Mouse (Mus musculus): ENCODE results near the gene Cacna1s. TPM values are rescaled to one million over a fixed set of nuclear protein-coding genes. Genes with fewer than 3 reads are reported as not detected.

The Cacna1s gene
- total and polyA plus RNA-seq, 2 experiments from 2014 or later: 0.49 TPM; not detected in 1

DNA sequence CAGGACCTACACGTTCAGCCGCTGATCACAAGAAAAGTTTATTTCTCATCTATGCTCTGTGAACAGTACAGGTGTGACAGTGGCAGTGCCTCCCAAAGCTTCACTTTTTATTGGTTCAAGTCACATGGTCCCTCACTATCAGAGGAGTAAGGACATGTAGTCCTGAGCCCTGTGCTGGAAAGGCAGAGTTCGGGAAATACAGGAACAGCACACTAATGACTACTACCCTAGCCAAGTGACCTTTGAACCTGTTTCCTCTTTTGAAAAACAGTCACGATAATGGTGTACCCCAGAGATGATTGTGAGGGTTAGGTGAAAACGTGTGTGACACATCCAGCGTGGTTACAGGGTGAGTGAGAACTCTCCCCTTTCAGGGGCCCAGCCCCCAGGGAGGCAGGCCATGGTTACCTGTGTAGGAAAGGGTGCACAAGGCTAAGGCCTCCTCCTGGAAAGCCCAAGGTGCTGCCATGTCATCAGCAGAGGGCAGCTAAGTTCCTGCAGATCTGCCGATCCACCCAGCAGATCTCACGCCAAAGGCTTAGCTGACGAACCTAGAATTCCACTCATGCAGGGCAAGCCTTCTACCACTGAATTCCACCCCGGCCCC is 73.7 kb downstream of the Cacna1s start:
- Histone ChIP-seq H3K27me3 (ENCODE audit: control insufficient read depth, insufficient read depth, low read length) (no peaks in the 10 kb centered on the region), H3K9ac (replicated peaks; ENCODE audit: low read depth, low read length) (no peak overlapping the region), H3K9me3 (replicated peaks; ENCODE audit: control insufficient read depth, low read length) (no peaks in the 10 kb centered on the region), H3K4me1 (ENCODE audit: control insufficient read depth, insufficient read depth) (peaks cover 11% of the 10 kb centered on the region), H3K27ac (ENCODE audit: low read depth) (no peak overlapping the region), H3K4me2 (ENCODE audit: low read depth, low read length) (no peak overlapping the region), H3K36me3 (replicated peaks; ENCODE audit: control insufficient read depth, insufficient read depth, low read length) (no peaks in the 10 kb centered on the region), H3K4me3 (ENCODE audit: low read depth, low read length) (no peak overlapping the region)
- 75% methylated on average over 10 of the region's 10 CpGs for WGBS
- TF ChIP-seq CTCF (IDR thresholded peaks at IDR 0.05; ENCODE audit: low read depth) (no peak), EP300 (IDR thresholded peaks at IDR 0.05; ENCODE audit: low read depth) (no peak)
- ATAC-seq (ENCODE audit: insufficient read depth, low read depth) (no peak), DNase-seq (ENCODE audit: low spot score) (no peak)

DNA sequence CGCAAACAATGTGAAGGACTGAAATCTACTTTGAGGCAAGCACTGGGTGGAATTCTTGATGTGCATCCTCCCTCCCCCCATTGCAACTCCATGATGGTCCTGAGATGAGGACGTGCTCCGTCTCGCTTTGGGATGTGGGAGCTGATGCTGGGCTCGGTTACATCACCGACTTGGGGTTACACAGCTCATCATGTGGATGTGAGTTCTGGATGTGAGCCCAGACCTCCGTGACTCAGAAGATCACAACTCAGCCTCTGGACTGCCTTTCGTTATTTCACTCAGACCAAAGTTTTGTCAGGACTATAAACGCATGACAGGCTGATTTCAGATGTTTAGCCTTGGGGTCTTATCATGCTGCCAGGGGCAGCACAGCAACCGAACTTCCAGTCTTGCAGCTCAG is 74.3 kb downstream of the Cacna1s start:
- 0 out of 2 replicates have a peak, but pooled peaks have one; percentile 31 for ATAC-seq (ENCODE audit: insufficient read depth, low read depth)
- Histone ChIP-seq H3K4me1 (ENCODE audit: control insufficient read depth, insufficient read depth) (peaks cover 17% of the 10 kb centered on the region), H3K9me3 (replicated peaks; ENCODE audit: control insufficient read depth, low read length) (no peaks in the 10 kb centered on the region), H3K27ac (ENCODE audit: low read depth) (no peak overlapping the region), H3K4me2 (ENCODE audit: low read depth, low read length) (no peak overlapping the region), H3K4me3 (ENCODE audit: low read depth, low read length) (no peak overlapping the region), H3K9ac (replicated peaks; ENCODE audit: low read depth, low read length) (no peak overlapping the region), H3K36me3 (replicated peaks; ENCODE audit: control insufficient read depth, insufficient read depth, low read length) (no peaks in the 10 kb centered on the region), H3K27me3 (ENCODE audit: control insufficient read depth, insufficient read depth, low read length) (peaks cover 5% of the 10 kb centered on the region; the same call in 1 of the 2 replicates)
- WGBS: 24% methylated on average over 10 of the region's 10 CpGs
- peak; percentile 75 for DNase-seq (ENCODE audit: low spot score)
- TF ChIP-seq CTCF (IDR thresholded peaks at IDR 0.05; ENCODE audit: low read depth): no peak

DNA sequence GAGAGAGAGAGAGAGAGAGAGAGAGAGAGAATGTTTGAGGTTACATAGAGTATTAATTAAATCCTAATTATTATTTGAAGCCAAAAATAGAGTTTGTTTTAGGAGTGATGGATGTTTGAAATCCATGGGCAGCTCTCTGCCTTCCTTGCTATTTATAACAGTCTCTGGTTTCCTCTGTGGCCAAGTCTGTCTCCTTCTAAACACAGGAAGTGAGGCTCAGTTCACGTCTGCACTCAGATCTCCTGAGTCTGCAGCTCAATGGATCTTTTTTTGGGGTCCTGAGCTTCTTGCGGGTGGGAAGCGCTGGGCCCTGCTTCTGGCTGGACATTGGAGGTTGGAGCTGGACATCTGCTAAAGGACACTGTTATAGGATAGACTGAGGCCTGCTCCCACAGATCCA is 75.3 kb downstream of the Cacna1s start:
- ATAC-seq (ENCODE audit: insufficient read depth, low read depth) (no peak), DNase-seq (ENCODE audit: low spot score) (no peak)
- H3K27me3 ChIP-seq (ENCODE audit: control insufficient read depth, insufficient read depth, low read length): peaks cover 15% of the 10 kb centered on the region
- no peaks in the 10 kb centered on the region for H3K9me3 ChIP-seq (replicated peaks; ENCODE audit: control insufficient read depth, low read length)
- WGBS: 27% methylated on average over 3 of the region's 3 CpGs
- H3K36me3 ChIP-seq (replicated peaks; ENCODE audit: control insufficient read depth, insufficient read depth, low read length): no peaks in the 10 kb centered on the region
- no peak overlapping the region for H3K4me2 ChIP-seq (ENCODE audit: low read depth, low read length)
- peaks cover 19% of the 10 kb centered on the region for H3K4me1 ChIP-seq (ENCODE audit: control insufficient read depth, insufficient read depth)
- no peak overlapping the region for H3K4me3 ChIP-seq (ENCODE audit: low read depth, low read length)
- no peak overlapping the region for H3K9ac ChIP-seq (replicated peaks; ENCODE audit: low read depth, low read length)
- no peak for TF ChIP-seq CTCF (IDR thresholded peaks at IDR 0.05; ENCODE audit: low read depth)
- TF ChIP-seq EP300 (IDR thresholded peaks at IDR 0.05; ENCODE audit: low read depth): no peak
- peak overlapping the region; percentile 43; the same call in 1 of the 2 replicates for H3K27ac ChIP-seq (ENCODE audit: low read depth)

DNA sequence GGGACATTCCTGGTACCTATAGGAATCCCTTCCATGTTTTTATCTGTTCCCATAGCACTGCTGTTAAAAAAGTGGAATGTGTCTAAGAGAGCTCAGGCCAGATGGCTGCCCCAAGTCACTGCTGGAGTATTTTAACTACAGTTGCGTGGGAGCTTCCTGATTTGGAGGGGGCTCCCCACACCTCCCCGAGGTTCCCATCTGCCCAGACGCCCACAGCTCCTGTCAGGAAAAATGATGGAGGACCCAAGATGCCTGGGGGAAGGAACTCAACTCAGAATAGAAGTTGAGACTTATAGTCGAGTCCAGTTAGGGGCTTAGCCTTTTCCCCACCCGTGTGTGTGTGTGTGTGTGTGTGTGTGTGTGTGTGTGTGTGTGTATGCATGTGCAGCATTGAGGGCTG is 75.9 kb downstream of the Cacna1s start:
- no peak overlapping the region for H3K9ac ChIP-seq (replicated peaks; ENCODE audit: low read depth, low read length)

DNA sequence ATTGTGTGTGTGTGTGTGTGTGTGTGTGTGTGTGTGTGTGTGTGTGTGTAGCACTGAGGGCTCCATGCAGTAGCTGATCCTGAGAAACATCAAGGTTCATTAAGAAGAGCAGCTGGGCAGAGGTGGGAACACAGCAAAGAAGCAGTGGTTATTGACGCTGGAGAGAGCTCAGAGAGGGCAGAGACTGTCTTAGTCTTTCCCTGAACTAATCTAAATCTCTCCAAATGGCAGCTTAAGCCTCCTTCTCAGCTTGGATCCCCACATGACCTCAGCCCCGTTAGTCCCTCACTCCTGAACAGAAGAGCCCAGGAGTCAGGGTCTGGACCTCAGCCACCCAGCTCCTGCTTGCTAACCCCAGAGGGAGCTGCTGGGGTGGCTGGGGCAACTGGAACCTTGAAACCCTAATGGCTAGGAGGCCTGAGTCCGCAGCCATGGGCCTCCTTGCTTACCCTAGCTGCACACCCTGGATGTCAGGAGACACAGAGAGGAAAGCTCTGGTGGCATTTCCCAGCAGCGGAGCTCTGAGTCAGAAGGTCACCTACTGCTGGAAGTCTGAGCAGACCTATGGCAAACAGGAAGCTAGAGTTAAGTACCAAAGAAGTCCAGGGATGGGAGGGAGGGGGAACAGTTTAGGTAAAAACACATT is 76.5 kb downstream of the Cacna1s start:
- H3K4me1 ChIP-seq (ENCODE audit: control insufficient read depth, insufficient read depth): peaks cover 26% of the 10 kb centered on the region
- H3K4me2 ChIP-seq (ENCODE audit: low read depth, low read length): no peak overlapping the region
- no peaks in the 10 kb centered on the region for H3K9me3 ChIP-seq (replicated peaks; ENCODE audit: control insufficient read depth, low read length)
- H3K27ac ChIP-seq (ENCODE audit: low read depth): no peak overlapping the region
- no peak for TF ChIP-seq CTCF (IDR thresholded peaks at IDR 0.05; ENCODE audit: low read depth)
- DNase-seq (ENCODE audit: low spot score) (no peak), ATAC-seq (ENCODE audit: insufficient read depth, low read depth) (no peak)
- 59% methylated on average over 4 of the region's 4 CpGs for WGBS
- H3K9ac ChIP-seq (replicated peaks; ENCODE audit: low read depth, low read length): no peak overlapping the region
- H3K4me3 ChIP-seq (ENCODE audit: low read depth, low read length): no peak overlapping the region
- H3K27me3 ChIP-seq (ENCODE audit: control insufficient read depth, insufficient read depth, low read length): peaks cover 15% of the 10 kb centered on the region
- no peaks in the 10 kb centered on the region for H3K36me3 ChIP-seq (replicated peaks; ENCODE audit: control insufficient read depth, insufficient read depth, low read length)

More for the DNA sequence above, 75.9 kb downstream of the Cacna1s start:
- H3K4me2 ChIP-seq (ENCODE audit: low read depth, low read length): no peak overlapping the region
- no peak for ATAC-seq (ENCODE audit: insufficient read depth, low read depth)
- H3K27me3 ChIP-seq (ENCODE audit: control insufficient read depth, insufficient read depth, low read length): peaks cover 15% of the 10 kb centered on the region
- no peaks in the 10 kb centered on the region for H3K9me3 ChIP-seq (replicated peaks; ENCODE audit: control insufficient read depth, low read length)
- no peak for DNase-seq (ENCODE audit: low spot score)
- 42% methylated on average over 5 of the region's 5 CpGs for WGBS
- no peak overlapping the region for H3K4me3 ChIP-seq (ENCODE audit: low read depth, low read length)
- H3K4me1 ChIP-seq (ENCODE audit: control insufficient read depth, insufficient read depth): peaks cover 19% of the 10 kb centered on the region
- H3K27ac ChIP-seq (ENCODE audit: low read depth): 0 out of 2 replicates have a peak overlapping the region, but pooled peaks have one; percentile 43
- TF ChIP-seq CTCF (IDR thresholded peaks at IDR 0.05; ENCODE audit: low read depth): no peak
- TF ChIP-seq EP300 (IDR thresholded peaks at IDR 0.05; ENCODE audit: low read depth): no peak
- no peaks in the 10 kb centered on the region for H3K36me3 ChIP-seq (replicated peaks; ENCODE audit: control insufficient read depth, insufficient read depth, low read length)
